Mouse (Mus musculus) forebrain, embryonic 16.5 days (tissue): ENCODE measurements at regions not wholly inside any gene's neighbourhood (a gene's known extent, or its start where the extent isn't known, plus 50 kb on each side); places are given as distances from the start of the nearest gene placed in this dataset.

ENCODE experiments used
- ATAC-seq: fragments of 200-750 bp; cut with Nextera tagmentation; 2 replicates; pipeline ENCODE4 v1.8.0; 2017; ENCODE audit warnings: mild to moderate bottlenecking, moderate library complexity
- H3K27ac ChIP-seq: fragments of 300-500 bp; sonication (generic); 2 replicates; pipeline ENCODE4 v1.5.1; 2014; ENCODE audit warnings: low read length, control low read depth
- H3K27me3 ChIP-seq: fragments of 300-500 bp; sonication (generic); replicated peaks from 2 replicates; pipeline ENCODE4 v1.6.1; 2014; ENCODE audit warnings: low read length; ENCODE audit not compliant: control insufficient read depth, insufficient read depth
- H3K36me3 ChIP-seq: fragments of 300-500 bp; sonication (generic); 2 replicates; pipeline ENCODE4 v1.6.1; 2014; ENCODE audit not compliant: control insufficient read depth, insufficient read depth
- H3K4me1 ChIP-seq: fragments of 300-500 bp; sonication (generic); replicated peaks from 2 replicates; pipeline ENCODE4 v1.6.1; 2014; ENCODE audit warnings: low read length; ENCODE audit not compliant: control insufficient read depth, insufficient read depth
- H3K4me2 ChIP-seq: fragments of 300-500 bp; sonication (generic); 2 replicates; pipeline ENCODE4 v1.6.1; 2014; ENCODE audit warnings: mild to moderate bottlenecking, low read length, control low read depth
- H3K4me3 ChIP-seq: fragments of 300-500 bp; sonication (generic); replicated peaks from 2 replicates; pipeline ENCODE4 v1.5.1; 2014; ENCODE audit warnings: mild to moderate bottlenecking, low read length, control low read depth
- H3K9ac ChIP-seq: fragments of 300-500 bp; sonication (generic); replicated peaks from 2 replicates; pipeline ENCODE4 v1.6.1; 2014; ENCODE audit warnings: low read depth, low read length, control low read depth
- H3K9me3 ChIP-seq: fragments of 300-500 bp; sonication (generic); 2 replicates; pipeline ENCODE4 v1.6.1; 2016; ENCODE audit warnings: low read length; ENCODE audit not compliant: control insufficient read depth
- WGBS: fragments of 180-500 bp; shearing (Covaris S2); extraction: QIAGEN DNeasy Blood & Tissue Kit; methylation state at CpG from one replicate; pipeline ENCODE4 v1.1.7; 2014; 5-methylcytosine and 5-hydroxymethylcytosine counted together

- Histone ChIP-seq H3K36me3 (no peaks in the 10 kb centered on the region), H3K9me3 (no peaks in the 10 kb centered on the region), H3K4me2 (no peak overlapping the region), H3K27me3 (no peaks in the 10 kb centered on the region), H3K4me1 (no peaks in the 10 kb centered on the region), H3K27ac (no peak overlapping the region), H3K4me3 (no peak overlapping the region), H3K9ac (no peak overlapping the region)
- ATAC-seq = no peak
- 48% methylated on average over 2 of the region's 2 CpGs for WGBS
Measured at GRCm38 (mm10) chr16:82335670-82336069, 492.5 kb upstream of the Gm21833 start.

- ATAC-seq = peak; percentile 52; the same call in 1 of the 2 replicates
- no peaks in the 10 kb centered on the region for H3K4me1 ChIP-seq
Measured at GRCm38 (mm10) chr16:82360070-82360469, 468.1 kb upstream of the Gm21833 start.

More at GRCm38 (mm10) chr16:82360070-82360469, 468.1 kb upstream of the Gm21833 start:
- H3K36me3 ChIP-seq = no peaks in the 10 kb centered on the region
- H3K9ac ChIP-seq = no peak overlapping the region
- H3K4me3 ChIP-seq = no peak overlapping the region
- WGBS = 45% methylated on average over 4 of the region's 4 CpGs
- no peaks in the 10 kb centered on the region for H3K27me3 ChIP-seq
- H3K9me3 ChIP-seq = no peaks in the 10 kb centered on the region
- no peak overlapping the region for H3K27ac ChIP-seq
- no peak overlapping the region for H3K4me2 ChIP-seq
